Mouse (Mus musculus) limb, embryonic 15.5 days (tissue): ENCODE results near the gene Gm20662. TPM values are rescaled to one million over a fixed set of nuclear protein-coding genes. Genes with fewer than 3 reads are reported as not detected.

Experiments used
- ATAC-seq: fragments of 200-750 bp; cut with Nextera tagmentation; 2 replicates; pipeline ENCODE4 v1.8.0; 2017; ENCODE audit warnings: low read depth, moderate TSS enrichment; ENCODE audit not compliant: insufficient number of reproducible peaks, low FRiP score, low TSS enrichment
- H3K27ac ChIP-seq: fragments of 300-500 bp; sonication (generic); 2 replicates; pipeline ENCODE4 v1.5.1; 2015; ENCODE audit warnings: moderate library complexity, mild to moderate bottlenecking, inconsistent platforms
- H3K27me3 ChIP-seq: fragments of 300-500 bp; sonication (generic); 2 replicates; pipeline ENCODE4 v1.6.1; 2015; ENCODE audit warnings: inconsistent platforms
- H3K36me3 ChIP-seq: fragments of 300-500 bp; sonication (generic); 2 replicates; pipeline ENCODE4 v1.6.1; 2015; ENCODE audit warnings: inconsistent platforms
- H3K4me1 ChIP-seq: fragments of 300-500 bp; sonication (generic); 2 replicates; pipeline ENCODE4 v1.6.1; 2015; ENCODE audit warnings: inconsistent platforms
- H3K4me2 ChIP-seq: fragments of 300-500 bp; sonication (generic); 2 replicates; pipeline ENCODE4 v1.6.1; 2015; ENCODE audit warnings: mild to moderate bottlenecking, inconsistent platforms
- H3K4me3 ChIP-seq: fragments of 300-500 bp; sonication (generic); 2 replicates; pipeline ENCODE4 v1.5.1; 2015; ENCODE audit warnings: mild to moderate bottlenecking, inconsistent platforms
- H3K9ac ChIP-seq: fragments of 300-500 bp; sonication (generic); 2 replicates; pipeline ENCODE4 v1.6.1; 2015; ENCODE audit warnings: inconsistent platforms
- H3K9me3 ChIP-seq: fragments of 300-500 bp; sonication (generic); 2 replicates; pipeline ENCODE4 v1.6.1; 2016; ENCODE audit warnings: inconsistent platforms
- WGBS: fragments of 180-500 bp; shearing (Covaris S2); methylation state at CpG from one replicate; pipeline ENCODE4 v1.1.7; 2015; 5-methylcytosine and 5-hydroxymethylcytosine counted together
- microRNA-seq: library from miRNA; unstranded; fragments of <30 nt; microRNA quantifications from one replicate; pipeline ENCODE4, GENCODE M21; 2016
- polyA plus RNA-seq: library from polyadenylated mRNA; unstranded; fragments of >200 nt; fragmentation: Nextera tagmentation; extraction: Ambion mirVana; gene quantifications from 2 replicates; pipeline ENCODE4 v1.2.1, GENCODE M21; 2015

Gene Gm20662
- polyA plus RNA-seq, 1 experiment from 2014 or later: 0.51 TPM

GRCm38 (mm10) chr9:108083561-108083960, 87.4 kb downstream of the Gm20662 start:
- ATAC-seq: no peak
- no peak overlapping the region for H3K9ac ChIP-seq
- peaks cover 47% of the 10 kb centered on the region for H3K36me3 ChIP-seq
- H3K4me3 ChIP-seq: no peak overlapping the region
- 84% methylated on average over 6 of the region's 6 CpGs for WGBS
- peaks cover 41% of the 10 kb centered on the region for H3K27me3 ChIP-seq
- no peak overlapping the region for H3K27ac ChIP-seq
- peaks cover 13% of the 10 kb centered on the region for H3K4me1 ChIP-seq
- no peaks in the 10 kb centered on the region for H3K9me3 ChIP-seq
- no peak overlapping the region for H3K4me2 ChIP-seq

GRCm38 (mm10) chr9:108085261-108085660, 89.1 kb downstream of the Gm20662 start:
- Histone ChIP-seq H3K27me3 (peaks cover 41% of the 10 kb centered on the region), H3K36me3 (peaks cover 64% of the 10 kb centered on the region), H3K9me3 (no peaks in the 10 kb centered on the region), H3K27ac (no peak overlapping the region), H3K4me2 (no peak overlapping the region), H3K4me3 (no peak overlapping the region), H3K4me1 (peaks cover 7% of the 10 kb centered on the region), H3K9ac (no peak overlapping the region)
- 97% methylated on average over 4 of the region's 4 CpGs for WGBS
- ATAC-seq: no peak

- WGBS: 92% methylated on average over 7 of the region's 7 CpGs
- ATAC-seq: no peak
- peaks cover 73% of the 10 kb centered on the region for H3K36me3 ChIP-seq
Observed at GRCm38 (mm10) chr9:108090611-108091120, 94.5 kb downstream of the Gm20662 start.

GRCm38 (mm10) chr9:108093586-108093985, 97.4 kb downstream of the Gm20662 start:
- H3K27ac ChIP-seq: peak overlapping the region; percentile 86
- H3K9me3 ChIP-seq: no peaks in the 10 kb centered on the region
- peaks cover 28% of the 10 kb centered on the region for H3K4me1 ChIP-seq
- H3K4me3 ChIP-seq: peak overlapping the region; percentile 66
- H3K36me3 ChIP-seq: peaks cover 44% of the 10 kb centered on the region
- 74% methylated on average over 10 of the region's 10 CpGs for WGBS
- H3K4me2 ChIP-seq: peak overlapping the region; percentile 98
- ATAC-seq: no peak
- no peak overlapping the region for H3K9ac ChIP-seq
- H3K27me3 ChIP-seq: no peaks in the 10 kb centered on the region

More at GRCm38 (mm10) chr9:108090611-108091120, 94.5 kb downstream of the Gm20662 start:
- H3K4me2 ChIP-seq: no peak overlapping the region
- H3K9me3 ChIP-seq: no peaks in the 10 kb centered on the region
- no peak overlapping the region for H3K4me3 ChIP-seq
- H3K9ac ChIP-seq: no peak overlapping the region
- peaks cover 19% of the 10 kb centered on the region for H3K4me1 ChIP-seq
- no peak overlapping the region for H3K27ac ChIP-seq
- no peaks in the 10 kb centered on the region for H3K27me3 ChIP-seq

GRCm38 (mm10) chr9:108094184-108094941, 98.2 kb downstream of the Gm20662 start, which contains the start of gene Apeh:
Apeh (minus strand) TSS chr9:108094606.
- Histone ChIP-seq H3K4me1 (peaks cover 28% of the 10 kb centered on the region), H3K9ac (peak within 1 kb of the TSS; percentile 51), H3K27me3 (no peaks in the 10 kb centered on the region), H3K4me3 (peak within 1 kb of the TSS; percentile 66), H3K9me3 (no peaks in the 10 kb centered on the region), H3K36me3 (peaks cover 36% of the 10 kb centered on the region), H3K4me2 (peak within 1 kb of the TSS; percentile 98), H3K27ac (peak within 1 kb of the TSS; percentile 86)
- ATAC-seq: peak; percentile 85
- under 1% methylated on average over 52 of the region's 52 CpGs for WGBS

Small RNA genes within 50 kb of the gene (microRNA-seq; reads per million reads assigned to microRNA genes)
- not detected for gene Mir7088

Other genes with a start within 250 kb of the Gm20662 start
- 193 and 212 TPM in 2 replicates for gene Rbm5, start 225.4 kb upstream of the Gm20662 start, polyA plus RNA-seq
- gene Rbm6, start 123.1 kb upstream of the Gm20662 start, polyA plus RNA-seq: 71.7 and 72.2 TPM in 2 replicates
- 15.9 and 16.9 TPM in 2 replicates for gene Mon1a, start 108.2 kb upstream of the Gm20662 start, polyA plus RNA-seq
- 7.0 and 10.3 TPM in 2 replicates for gene Mst1r, start 89.5 kb upstream of the Gm20662 start, polyA plus RNA-seq
- gene Actl11, start 67.9 kb upstream of the Gm20662 start, polyA plus RNA-seq: not detected in 2 replicates
- gene Camkv, start 60.7 kb upstream of the Gm20662 start, polyA plus RNA-seq: 5.8 and 6.7 TPM in 2 replicates
- 16.1 and 19.5 TPM in 2 replicates for gene Traip, start 46.2 kb upstream of the Gm20662 start, polyA plus RNA-seq
- gene Uba7, start 20.8 kb upstream of the Gm20662 start, polyA plus RNA-seq: 22.7 and 24.9 TPM in 2 replicates
- gene Gm20661, start 13.3 kb upstream of the Gm20662 start, polyA plus RNA-seq: 6.9 and 7.4 TPM in 2 replicates
- 97.7 and 99.9 TPM in 2 replicates for gene Inka1, start 10.5 kb upstream of the Gm20662 start, polyA plus RNA-seq
- gene Cdhr4, start 3.9 kb upstream of the Gm20662 start, polyA plus RNA-seq: 10.7 and 11.9 TPM in 2 replicates
- gene Ip6k1, start 6.2 kb downstream of the Gm20662 start, polyA plus RNA-seq: 56.0 and 64.3 TPM in 2 replicates
- gene Gmppb, start 52.9 kb downstream of the Gm20662 start, polyA plus RNA-seq: 46.7 and 52.4 TPM in 2 replicates
- gene Amigo3, start 56.8 kb downstream of the Gm20662 start, polyA plus RNA-seq: 4.4 and 4.7 TPM in 2 replicates
- 2.2 and 3.5 TPM in 2 replicates for gene Mst1, start 84.1 kb downstream of the Gm20662 start, polyA plus RNA-seq
- 25.5 and 30.4 TPM in 2 replicates for gene Rnf123, start 87.0 kb downstream of the Gm20662 start, polyA plus RNA-seq
- 41.8 and 45.4 TPM in 2 replicates for gene Apeh, start 98.3 kb downstream of the Gm20662 start, polyA plus RNA-seq
- gene Bsn, start 194.0 kb downstream of the Gm20662 start, polyA plus RNA-seq: 0.76 and 0.82 TPM in 2 replicates